Mouse (Mus musculus) midbrain, embryonic 12.5 days (tissue): ENCODE measurements around the gene Magea10. TPM values are rescaled to one million over a fixed set of nuclear protein-coding genes. Genes with fewer than 3 reads are reported as not detected.

ENCODE experiments used
- ATAC-seq: fragments of 200-750 bp; cut with Nextera tagmentation; 2 replicates; pipeline ENCODE4 v1.8.0; 2017; ENCODE audit warnings: low read depth, moderate TSS enrichment, moderate library complexity; ENCODE audit not compliant: low FRiP score
- H3K27ac ChIP-seq: fragments of 300-500 bp; sonication (generic); replicated peaks from 2 replicates; pipeline ENCODE4 v1.5.1; 2016; ENCODE audit warnings: mild to moderate bottlenecking
- H3K27me3 ChIP-seq: fragments of 300-500 bp; sonication (generic); 2 replicates; pipeline ENCODE4 v1.6.1; 2016; ENCODE audit warnings: mild to moderate bottlenecking
- H3K36me3 ChIP-seq: fragments of 300-500 bp; sonication (generic); 2 replicates; pipeline ENCODE4 v1.6.1; 2016
- H3K4me1 ChIP-seq: fragments of 300-500 bp; sonication (generic); 2 replicates; pipeline ENCODE4 v1.6.1; 2016
- H3K4me2 ChIP-seq: fragments of 300-500 bp; sonication (generic); replicated peaks from 2 replicates; pipeline ENCODE4 v1.6.1; 2016; ENCODE audit warnings: mild to moderate bottlenecking, moderate library complexity
- H3K4me3 ChIP-seq: fragments of 300-500 bp; sonication (generic); 2 replicates; pipeline ENCODE4 v1.5.1; 2016; ENCODE audit warnings: mild to moderate bottlenecking
- H3K9ac ChIP-seq: fragments of 300-500 bp; sonication (generic); replicated peaks from 2 replicates; pipeline ENCODE4 v1.6.1; 2016; ENCODE audit warnings: mild to moderate bottlenecking, moderate library complexity
- H3K9me3 ChIP-seq: fragments of 300-500 bp; sonication (generic); 2 replicates; pipeline ENCODE4 v1.6.1; 2016; ENCODE audit warnings: mild to moderate bottlenecking
- WGBS: fragments of 180-500 bp; shearing (Covaris S2); methylation state at CpG from one replicate; pipeline ENCODE4 v1.1.7; 2016; 5-methylcytosine and 5-hydroxymethylcytosine counted together
- polyA plus RNA-seq: library from polyadenylated mRNA; unstranded; fragments of >200 nt; fragmentation: Nextera tagmentation; extraction: Ambion mirVana; gene quantifications from 2 replicates; pipeline ENCODE4 v1.2.1, GENCODE M21; 2016

The Magea10 gene
- not detected in 2 replicates for polyA plus RNA-seq

DNA sequence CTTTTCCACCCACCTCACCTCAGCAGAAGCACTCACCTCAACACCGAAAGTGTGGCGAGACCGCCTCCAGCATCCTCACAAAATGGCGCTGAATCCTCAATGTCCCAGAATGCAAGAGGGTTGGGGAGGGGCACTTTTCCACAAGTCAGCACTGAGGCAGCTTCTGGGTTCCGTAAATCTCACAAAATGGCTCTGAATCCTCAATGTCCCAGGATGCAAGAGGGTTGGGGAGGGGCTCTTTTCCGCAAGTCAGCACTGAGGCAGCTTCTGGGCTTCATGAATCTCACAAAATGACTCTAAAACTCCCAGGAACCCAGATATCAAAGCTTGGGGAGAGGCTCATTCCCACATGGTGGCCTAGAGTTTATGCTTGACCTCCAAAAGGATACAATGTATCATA lies at the start of gene Magea10:
TSS of gene Magea10 (minus strand) at position 101 of the 400 bp plus-strand sequence.
- no peak for ATAC-seq
- H3K9me3 ChIP-seq: no peaks in the 10 kb centered on the region
- H3K36me3 ChIP-seq: no peaks in the 10 kb centered on the region
- H3K4me3 ChIP-seq: no peak within 1 kb of the TSS
- no peaks in the 10 kb centered on the region for H3K27me3 ChIP-seq
- H3K27ac ChIP-seq: no peak within 1 kb of the TSS
- 84% methylated on average over 6 of the region's 6 CpGs for WGBS
- H3K4me1 ChIP-seq: no peaks in the 10 kb centered on the region
- no peak within 1 kb of the TSS for H3K4me2 ChIP-seq
- no peak within 1 kb of the TSS for H3K9ac ChIP-seq

DNA sequence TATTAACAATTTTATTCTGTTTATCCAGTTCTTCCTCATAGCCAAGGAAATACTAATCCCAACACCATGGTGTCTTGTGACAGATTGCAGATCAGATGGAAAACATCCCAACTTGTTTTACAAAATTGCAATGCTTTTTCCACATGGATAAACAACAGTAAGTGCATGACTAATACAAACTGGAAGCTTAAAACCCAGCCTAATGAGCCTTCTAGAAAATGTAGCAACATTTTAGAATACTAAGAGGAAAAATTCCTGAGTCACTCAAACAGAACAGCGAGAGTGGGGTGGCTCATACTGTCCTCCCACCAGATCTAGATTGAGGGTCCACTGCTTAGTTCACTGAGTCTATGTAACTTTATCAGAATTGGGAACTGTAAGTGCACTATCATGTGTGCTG lies 4.7 kb downstream of the Magea10 start:
- 74% methylated on average over 1 of the region's 1 CpGs for WGBS
- Histone ChIP-seq H3K36me3 (no peaks in the 10 kb centered on the region), H3K4me1 (no peaks in the 10 kb centered on the region), H3K9ac (no peak overlapping the region), H3K4me2 (no peak overlapping the region), H3K9me3 (no peaks in the 10 kb centered on the region), H3K4me3 (no peak overlapping the region), H3K27ac (no peak overlapping the region), H3K27me3 (no peaks in the 10 kb centered on the region)
- ATAC-seq: no peak

Other genes with a start within 250 kb of the Magea10 start
- gene Magea4, start 164.8 kb downstream of the Magea10 start, polyA plus RNA-seq: not detected in 2 replicates
- 0.71 and 0.94 TPM in 2 replicates for gene Gabre, start 112.1 kb downstream of the Magea10 start, polyA plus RNA-seq